Mouse (Mus musculus) heart, embryonic 13.5 days (tissue): ENCODE measurements at regions not wholly inside any gene's neighbourhood (a gene's known extent, or its start where the extent isn't known, plus 50 kb on each side); places are given as distances from the start of the nearest gene placed in this dataset.

Experiments
- ATAC-seq: fragments of 200-750 bp; cut with Nextera tagmentation; 2 replicates; pipeline ENCODE4 v1.8.0; 2017; ENCODE audit warnings: moderate TSS enrichment; ENCODE audit not compliant: insufficient number of reproducible peaks, low FRiP score, low TSS enrichment; ENCODE audit errors: extremely low read depth
- H3K27ac ChIP-seq: fragments of 300-500 bp; sonication (generic); replicated peaks from 2 replicates; pipeline ENCODE4 v1.5.1; 2015; ENCODE audit warnings: moderate library complexity, mild to moderate bottlenecking, inconsistent platforms
- H3K27me3 ChIP-seq: fragments of 300-500 bp; sonication (generic); replicated peaks from 2 replicates; pipeline ENCODE4 v1.6.1; 2015; ENCODE audit warnings: mild to moderate bottlenecking, inconsistent platforms
- H3K36me3 ChIP-seq: fragments of 300-500 bp; sonication (generic); 2 replicates; pipeline ENCODE4 v1.6.1; 2015; ENCODE audit warnings: mild to moderate bottlenecking, inconsistent platforms
- H3K4me1 ChIP-seq: fragments of 300-500 bp; sonication (generic); 2 replicates; pipeline ENCODE4 v1.6.1; 2015; ENCODE audit warnings: inconsistent platforms
- H3K4me2 ChIP-seq: fragments of 300-500 bp; sonication (generic); 2 replicates; pipeline ENCODE4 v1.6.1; 2015; ENCODE audit warnings: inconsistent platforms, mild to moderate bottlenecking, moderate library complexity
- H3K4me3 ChIP-seq: fragments of 300-500 bp; sonication (generic); 2 replicates; pipeline ENCODE4 v1.5.1; 2015; ENCODE audit warnings: moderate library complexity, mild to moderate bottlenecking, inconsistent platforms
- H3K9ac ChIP-seq: fragments of 300-500 bp; sonication (generic); 2 replicates; pipeline ENCODE4 v1.6.1; 2015; ENCODE audit warnings: inconsistent platforms, mild to moderate bottlenecking, moderate library complexity
- H3K9me3 ChIP-seq: fragments of 300-500 bp; sonication (generic); 2 replicates; pipeline ENCODE4 v1.6.1; 2016; ENCODE audit warnings: inconsistent platforms
- WGBS: fragments of 180-500 bp; shearing (Covaris S2); methylation state at CpG from one replicate; pipeline ENCODE4 v1.1.7; 2015; ENCODE audit warnings: mixed read lengths; 5-methylcytosine and 5-hydroxymethylcytosine counted together

- no peak for ATAC-seq
- H3K27me3 ChIP-seq: no peaks in the 10 kb centered on the region
- H3K9me3 ChIP-seq: no peaks in the 10 kb centered on the region
- 76% methylated on average over 3 of the region's 3 CpGs for WGBS
- H3K36me3 ChIP-seq: no peaks in the 10 kb centered on the region
- H3K4me2 ChIP-seq: no peak overlapping the region
- H3K4me3 ChIP-seq: no peak overlapping the region
- H3K9ac ChIP-seq: no peak overlapping the region
- H3K27ac ChIP-seq: no peak overlapping the region
- H3K4me1 ChIP-seq: peaks cover 5% of the 10 kb centered on the region; the same call in 1 of the 2 replicates
Observed at GRCm38 (mm10) chr2:106499227-106499928, 193.7 kb upstream of the Mpped2 start.

- H3K4me3 ChIP-seq: no peak overlapping the region
- H3K27ac ChIP-seq: no peak overlapping the region
- no peak overlapping the region for H3K9ac ChIP-seq
- no peaks in the 10 kb centered on the region for H3K36me3 ChIP-seq
- H3K4me1 ChIP-seq: no peaks in the 10 kb centered on the region; the same call in 1 of the 2 replicates
- ATAC-seq: no peak
- WGBS: 77% methylated on average over 1 of the region's 1 CpGs
- H3K9me3 ChIP-seq: no peaks in the 10 kb centered on the region
- H3K27me3 ChIP-seq: no peaks in the 10 kb centered on the region
- no peak overlapping the region for H3K4me2 ChIP-seq
Observed at GRCm38 (mm10) chr2:106504933-106505420, 188.1 kb upstream of the Mpped2 start.

- H3K27ac ChIP-seq: no peak overlapping the region
- ATAC-seq: no peak
Observed at GRCm38 (mm10) chr2:106511889-106512288, 181.2 kb upstream of the Mpped2 start.

DNA sequence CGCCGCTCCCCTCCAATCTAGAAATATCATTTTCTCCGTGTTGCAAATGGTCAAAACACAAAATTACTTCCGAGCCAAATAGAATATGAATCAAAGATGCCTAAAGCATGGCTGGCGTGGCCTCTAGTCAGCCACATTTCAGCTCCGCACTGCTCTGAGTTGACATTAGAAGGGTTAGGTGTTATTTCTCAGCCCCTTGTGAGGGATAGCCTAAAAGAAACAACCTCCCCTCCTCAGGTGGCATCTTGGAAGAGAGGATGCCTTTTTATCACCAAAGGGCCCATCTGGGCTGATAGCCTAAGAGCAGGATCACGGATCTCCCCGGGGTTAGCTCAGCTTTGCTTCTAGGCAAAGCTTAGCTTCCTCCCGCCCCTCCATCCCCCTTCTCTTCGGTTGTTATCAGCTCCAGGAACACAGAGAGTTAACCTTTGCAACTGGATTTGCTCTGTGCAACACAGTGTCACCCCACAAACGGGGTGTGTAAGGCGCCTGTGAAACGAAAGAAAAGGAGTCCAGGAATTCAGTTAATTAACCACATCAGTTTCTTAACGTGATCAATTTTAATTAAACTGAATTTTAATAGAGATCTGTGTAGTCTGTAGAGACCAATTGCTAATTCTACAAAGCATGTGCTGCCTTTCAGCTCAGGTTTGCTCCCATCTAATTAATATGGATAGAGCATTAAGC is 180.6 kb upstream of the Mpped2 start:
- no peak overlapping the region for H3K27ac ChIP-seq
- no peak for ATAC-seq
- H3K9me3 ChIP-seq: no peaks in the 10 kb centered on the region
- H3K36me3 ChIP-seq: no peaks in the 10 kb centered on the region
- 35% methylated on average over 14 of the region's 14 CpGs for WGBS
- H3K9ac ChIP-seq: no peak overlapping the region
- H3K4me3 ChIP-seq: 0 out of 2 replicates have a peak overlapping the region, but pooled peaks have one; percentile 4
- no peaks in the 10 kb centered on the region for H3K27me3 ChIP-seq
- H3K4me2 ChIP-seq: peak overlapping the region; percentile 50
- peaks cover 9% of the 10 kb centered on the region for H3K4me1 ChIP-seq

More at GRCm38 (mm10) chr2:106511889-106512288, 181.2 kb upstream of the Mpped2 start:
- no peaks in the 10 kb centered on the region for H3K36me3 ChIP-seq
- no peak overlapping the region for H3K9ac ChIP-seq
- H3K4me1 ChIP-seq: peaks cover 9% of the 10 kb centered on the region
- H3K4me3 ChIP-seq: no peak overlapping the region
- 77% methylated on average over 9 of the region's 9 CpGs for WGBS
- no peak overlapping the region for H3K4me2 ChIP-seq
- no peaks in the 10 kb centered on the region for H3K27me3 ChIP-seq
- no peaks in the 10 kb centered on the region for H3K9me3 ChIP-seq

DNA sequence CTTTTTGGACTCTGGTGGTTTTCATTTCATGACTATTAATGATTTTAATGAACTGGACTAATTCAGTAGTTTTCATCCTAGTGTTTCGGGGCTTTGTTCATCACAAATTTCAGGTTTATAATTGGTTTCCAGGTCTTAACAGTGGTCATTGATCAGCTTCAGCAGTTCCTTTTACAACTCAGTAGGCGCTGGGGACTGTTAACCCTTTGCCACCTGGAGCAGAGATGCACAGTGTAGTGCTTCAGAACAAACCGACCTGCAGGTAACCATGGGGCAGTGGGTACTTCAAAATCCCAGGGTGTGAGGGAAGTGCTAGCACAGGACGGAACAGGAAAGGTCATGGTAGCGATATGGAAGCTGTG is 180.1 kb upstream of the Mpped2 start:
- Histone ChIP-seq H3K27ac (no peak overlapping the region), H3K4me1 (peaks cover 9% of the 10 kb centered on the region), H3K9ac (no peak overlapping the region), H3K9me3 (no peaks in the 10 kb centered on the region), H3K36me3 (no peaks in the 10 kb centered on the region), H3K4me2 (peak overlapping the region; percentile 50), H3K27me3 (no peaks in the 10 kb centered on the region), H3K4me3 (no peak overlapping the region)
- ATAC-seq: no peak
- WGBS: 40% methylated on average over 5 of the region's 5 CpGs

- H3K9me3 ChIP-seq: no peaks in the 10 kb centered on the region
- no peak for ATAC-seq
Observed at GRCm38 (mm10) chr2:106517224-106517623, 175.8 kb upstream of the Mpped2 start.

GRCm38 (mm10) chr2:106522961-106523360 is 170.1 kb upstream of the Mpped2 start:
- H3K27ac ChIP-seq: no peak overlapping the region
- H3K9me3 ChIP-seq: no peaks in the 10 kb centered on the region
- ATAC-seq: no peak
- H3K36me3 ChIP-seq: no peaks in the 10 kb centered on the region
- H3K27me3 ChIP-seq: no peaks in the 10 kb centered on the region
- WGBS: 81% methylated on average over 3 of the region's 3 CpGs
- no peaks in the 10 kb centered on the region for H3K4me1 ChIP-seq
- no peak overlapping the region for H3K4me2 ChIP-seq
- H3K9ac ChIP-seq: no peak overlapping the region
- no peak overlapping the region for H3K4me3 ChIP-seq

More at GRCm38 (mm10) chr2:106517224-106517623, 175.8 kb upstream of the Mpped2 start:
- Histone ChIP-seq H3K36me3 (no peaks in the 10 kb centered on the region), H3K4me3 (no peak overlapping the region), H3K27ac (no peak overlapping the region), H3K9ac (no peak overlapping the region), H3K4me1 (peaks cover 9% of the 10 kb centered on the region), H3K4me2 (no peak overlapping the region), H3K27me3 (no peaks in the 10 kb centered on the region)
- WGBS: 70% methylated on average over 5 of the region's 5 CpGs

- H3K9me3 ChIP-seq: no peaks in the 10 kb centered on the region
- H3K4me1 ChIP-seq: no peaks in the 10 kb centered on the region
- 51% methylated on average over 2 of the region's 2 CpGs for WGBS
- H3K4me2 ChIP-seq: no peak overlapping the region
- no peak overlapping the region for H3K4me3 ChIP-seq
- H3K27me3 ChIP-seq: no peaks in the 10 kb centered on the region
- no peak overlapping the region for H3K27ac ChIP-seq
- no peak overlapping the region for H3K9ac ChIP-seq
- no peaks in the 10 kb centered on the region for H3K36me3 ChIP-seq
- ATAC-seq: no peak
Observed at GRCm38 (mm10) chr2:106527008-106527407, 166.1 kb upstream of the Mpped2 start.

GRCm38 (mm10) chr2:106529247-106529646 is 163.8 kb upstream of the Mpped2 start:
- H3K9ac ChIP-seq: no peak overlapping the region
- no peaks in the 10 kb centered on the region for H3K36me3 ChIP-seq
- H3K4me2 ChIP-seq: no peak overlapping the region
- H3K4me3 ChIP-seq: no peak overlapping the region
- no peaks in the 10 kb centered on the region for H3K27me3 ChIP-seq
- H3K27ac ChIP-seq: no peak overlapping the region
- no peaks in the 10 kb centered on the region for H3K9me3 ChIP-seq
- ATAC-seq: no peak
- 73% methylated on average over 5 of the region's 5 CpGs for WGBS
- H3K4me1 ChIP-seq: no peaks in the 10 kb centered on the region

GRCm38 (mm10) chr2:106529746-106530145 is 163.3 kb upstream of the Mpped2 start:
- Histone ChIP-seq H3K4me1 (no peaks in the 10 kb centered on the region), H3K36me3 (no peaks in the 10 kb centered on the region), H3K27me3 (no peaks in the 10 kb centered on the region), H3K4me2 (no peak overlapping the region), H3K27ac (no peak overlapping the region), H3K4me3 (no peak overlapping the region), H3K9ac (no peak overlapping the region), H3K9me3 (no peaks in the 10 kb centered on the region)
- no peak for ATAC-seq
- WGBS: 52% methylated on average over 2 of the region's 2 CpGs

DNA sequence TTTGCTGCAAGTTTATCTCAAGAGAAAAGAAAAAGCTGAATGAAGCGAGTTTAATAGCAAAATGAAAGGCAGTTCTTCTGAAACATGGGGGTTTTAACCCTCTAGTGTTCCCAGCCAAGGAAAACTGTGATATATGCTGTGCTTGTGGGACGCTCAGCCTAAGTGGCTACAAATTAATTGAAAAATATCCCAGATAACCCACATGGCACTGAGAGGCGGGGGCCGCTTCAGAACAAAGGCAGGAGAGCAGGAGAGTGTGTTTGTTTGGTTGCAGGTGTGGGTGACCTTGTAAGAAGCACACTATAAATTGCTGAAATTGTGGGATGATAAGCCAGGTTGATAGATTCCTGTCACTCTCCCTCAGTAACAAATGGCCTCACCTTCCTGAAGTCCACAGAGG is 154.7 kb upstream of the Mpped2 start:
- no peak overlapping the region for H3K27ac ChIP-seq
- 72% methylated on average over 4 of the region's 4 CpGs for WGBS
- H3K4me3 ChIP-seq: no peak overlapping the region
- no peaks in the 10 kb centered on the region for H3K9me3 ChIP-seq
- no peaks in the 10 kb centered on the region for H3K27me3 ChIP-seq
- peaks cover 7% of the 10 kb centered on the region; the same call in 1 of the 2 replicates for H3K4me1 ChIP-seq
- no peaks in the 10 kb centered on the region for H3K36me3 ChIP-seq
- no peak for ATAC-seq
- H3K9ac ChIP-seq: no peak overlapping the region
- no peak overlapping the region for H3K4me2 ChIP-seq
